Mouse (Mus musculus): ENCODE data around the gene Antxr1. TPM values are rescaled to one million over a fixed set of nuclear protein-coding genes. Genes with fewer than 3 reads are reported as not detected.
A peak's percentile ranks its signal among the peaks of the same experiment; 100 is the strongest.

Antxr1 gene
- polyA plus RNA-seq (2015; fragmentation: Nextera tagmentation; extraction: Ambion mirVana): 0.36 and 0.54 TPM in 2 replicates

DNA sequence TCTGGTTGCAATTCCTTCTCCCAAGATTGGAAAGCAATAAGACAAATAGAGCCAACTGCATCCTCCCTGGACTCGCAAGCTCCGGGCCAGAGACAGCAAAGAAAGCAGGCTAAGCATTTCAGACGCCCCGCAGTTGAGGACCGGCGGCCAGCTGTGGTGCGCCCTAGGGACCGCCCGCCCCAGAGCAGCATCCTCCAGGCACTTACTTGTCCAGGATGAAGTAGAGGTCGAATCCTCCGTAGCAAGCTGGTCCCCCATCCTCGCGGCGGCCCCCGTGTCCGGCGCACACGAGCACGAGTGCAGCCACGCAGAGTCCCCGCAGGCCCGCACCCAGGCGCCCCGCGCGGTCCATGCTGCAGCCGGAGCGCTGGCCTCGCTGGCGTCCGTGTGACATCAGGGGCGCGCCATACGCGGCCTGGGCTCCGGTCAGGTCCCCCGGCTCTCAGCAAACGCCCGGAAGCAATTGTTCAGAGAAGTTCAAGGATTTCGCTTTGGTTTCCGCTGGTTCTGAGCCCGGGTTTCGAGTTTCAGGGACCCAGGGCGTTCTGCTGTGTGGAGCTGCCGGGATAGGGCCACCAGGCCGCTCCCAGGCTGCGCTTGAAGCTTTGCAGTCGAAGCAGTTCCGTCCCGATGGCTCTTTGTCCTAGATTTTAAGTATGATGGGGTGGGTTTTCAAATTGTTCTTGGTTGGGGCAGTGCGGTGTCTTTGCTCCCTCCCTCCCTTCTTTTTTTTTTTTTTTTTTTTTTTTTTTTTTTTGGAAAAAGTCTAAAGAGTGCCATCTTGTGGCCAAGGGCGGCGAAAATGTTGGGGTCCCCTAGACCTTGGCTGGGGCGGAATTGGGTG lies at the start of gene Antxr1:
Gene Antxr1, minus strand, starts transcription at position 731 of the 844 bp plus-strand sequence.
- no peaks in the 10 kb centered on the region for H3K4me1 ChIP-seq (ENCODE audit: control insufficient read depth, low read depth, low read length)
- H3K27ac ChIP-seq (ENCODE audit: low read length): no peak within 1 kb of the TSS; the same call in 1 of the 2 replicates
- peak within 1 kb of the TSS; percentile 31; the same call in 1 of the 2 replicates for H3K9ac ChIP-seq (ENCODE audit: low read depth, low read length)
- WGBS (ENCODE audit: insufficient replicate concordance): under 1% methylated on average over 54 of the region's 54 CpGs
- H3K36me3 ChIP-seq (ENCODE audit: control insufficient read depth, insufficient read depth): no peaks in the 10 kb centered on the region
- peaks cover 27% of the 10 kb centered on the region for H3K27me3 ChIP-seq (ENCODE audit: control insufficient read depth, insufficient read depth, low read depth, low read length)
- H3K9me3 ChIP-seq (replicated peaks; ENCODE audit: control insufficient read depth, low read length): no peaks in the 10 kb centered on the region
- peak within 1 kb of the TSS; percentile 65 for H3K4me2 ChIP-seq (ENCODE audit: low read depth, low read length)
- no peak for ATAC-seq (ENCODE audit: low read depth)
- H3K4me3 ChIP-seq (ENCODE audit: low read depth, low read length): peak within 1 kb of the TSS; percentile 52

DNA sequence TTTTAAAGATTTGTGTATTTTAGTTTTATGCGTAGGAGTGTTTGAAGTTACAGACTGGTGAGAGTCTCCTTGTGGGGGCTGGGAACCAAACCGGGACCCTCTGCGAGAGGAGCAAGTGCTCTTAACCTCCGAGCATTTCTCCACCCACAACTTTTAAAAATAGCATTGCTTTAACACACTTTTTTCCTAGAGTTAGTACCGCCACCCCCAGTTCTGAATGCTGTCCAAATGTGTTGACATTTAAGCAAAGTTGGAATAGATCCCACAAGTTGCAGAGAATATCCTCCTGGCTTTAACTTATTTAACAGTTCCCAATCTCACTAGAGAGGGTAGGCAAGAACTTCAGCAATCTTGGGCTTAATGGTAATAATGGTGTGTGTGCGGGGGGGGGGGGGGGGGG lies 49.1 kb upstream of the Antxr1 start:
- Histone ChIP-seq H3K4me2 (ENCODE audit: low read depth, low read length) (peak overlapping the region; percentile 39), H3K27me3 (ENCODE audit: control insufficient read depth, insufficient read depth, low read depth, low read length) (peaks cover 5% of the 10 kb centered on the region; the same call in 1 of the 2 replicates), H3K4me1 (ENCODE audit: control insufficient read depth, low read depth, low read length) (peaks cover 9% of the 10 kb centered on the region), H3K36me3 (ENCODE audit: control insufficient read depth, insufficient read depth) (no peaks in the 10 kb centered on the region), H3K27ac (ENCODE audit: low read length) (no peak overlapping the region), H3K4me3 (ENCODE audit: low read depth, low read length) (no peak overlapping the region), H3K9me3 (replicated peaks; ENCODE audit: control insufficient read depth, low read length) (no peaks in the 10 kb centered on the region), H3K9ac (ENCODE audit: low read depth, low read length) (no peak overlapping the region)
- ATAC-seq (ENCODE audit: low read depth): no peak
- 35% methylated on average over 5 of the region's 6 CpGs for WGBS (ENCODE audit: insufficient replicate concordance)

DNA sequence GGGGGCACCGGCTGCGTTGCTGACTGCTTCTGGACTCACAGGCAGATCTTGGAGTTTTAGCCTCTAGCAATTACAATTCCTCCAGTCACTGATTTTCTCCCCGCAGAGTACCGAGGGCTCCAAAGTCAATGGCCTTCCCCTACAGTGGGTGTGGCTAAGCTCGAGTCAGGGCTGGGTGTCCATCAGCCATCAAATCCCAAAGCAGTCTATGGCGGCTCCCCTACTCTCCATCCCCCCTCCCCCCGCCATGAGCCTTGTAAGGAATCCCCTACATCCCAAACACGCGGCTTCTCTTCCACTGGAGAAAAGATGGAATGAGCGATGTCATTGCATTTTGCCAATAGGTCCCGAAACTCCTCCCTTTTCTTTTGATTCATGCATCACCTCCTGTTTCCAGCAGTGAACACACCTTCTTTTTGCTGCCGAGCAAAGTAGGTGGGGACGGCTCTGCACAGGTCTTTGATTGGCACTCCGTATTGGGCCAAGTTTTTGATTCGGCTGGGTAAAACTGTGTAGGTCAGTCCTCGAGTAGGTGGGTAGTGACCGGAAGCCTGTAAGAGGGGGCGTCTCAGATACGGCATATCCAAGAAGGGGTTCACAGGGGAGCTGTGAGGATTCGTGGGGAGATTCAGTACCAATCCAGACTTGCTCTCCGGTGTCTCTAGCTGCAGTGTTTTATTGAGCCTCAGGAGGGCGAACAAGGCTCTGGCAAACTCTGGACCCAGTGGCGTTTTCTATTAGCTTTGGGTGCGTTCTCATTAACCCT lies 48.5 kb upstream of the Antxr1 start:
- no peak for ATAC-seq (ENCODE audit: low read depth)
- Histone ChIP-seq H3K4me1 (ENCODE audit: control insufficient read depth, low read depth, low read length) (peaks cover 5% of the 10 kb centered on the region), H3K27me3 (ENCODE audit: control insufficient read depth, insufficient read depth, low read depth, low read length) (peaks cover 5% of the 10 kb centered on the region; the same call in 1 of the 2 replicates), H3K27ac (ENCODE audit: low read length) (no peak overlapping the region), H3K9ac (ENCODE audit: low read depth, low read length) (no peak overlapping the region), H3K4me2 (ENCODE audit: low read depth, low read length) (peak overlapping the region; percentile 39), H3K4me3 (ENCODE audit: low read depth, low read length) (0 out of 2 replicates have a peak overlapping the region, but pooled peaks have one; percentile 11), H3K36me3 (ENCODE audit: control insufficient read depth, insufficient read depth) (no peaks in the 10 kb centered on the region), H3K9me3 (replicated peaks; ENCODE audit: control insufficient read depth, low read length) (no peaks in the 10 kb centered on the region)
- 12% methylated on average over 24 of the region's 24 CpGs for WGBS (ENCODE audit: insufficient replicate concordance)

DNA sequence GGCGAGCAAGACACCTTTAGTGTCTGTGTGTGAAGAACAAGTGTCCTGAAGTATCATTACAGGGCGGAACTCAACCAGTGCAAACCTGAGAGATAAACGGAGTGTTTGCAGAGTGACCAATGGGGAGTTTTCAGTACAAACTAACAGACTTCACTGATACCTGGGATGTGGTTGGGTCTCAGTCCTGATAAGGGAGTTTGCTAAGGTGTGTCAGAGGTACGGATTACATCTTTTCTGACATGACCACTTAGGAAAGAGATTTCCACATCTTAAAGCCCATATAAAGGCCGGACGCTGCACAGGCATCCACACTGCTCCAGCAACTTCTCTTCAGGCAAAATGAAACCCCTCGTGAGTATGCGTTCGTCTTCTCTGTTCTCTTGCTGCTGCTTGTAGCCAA lies 37.4 kb upstream of the Antxr1 start, which contains the start of gene Gkn2:
Gene Gkn2, plus strand, starts transcription at position 301 of the 400 bp plus-strand sequence.
- WGBS (ENCODE audit: insufficient replicate concordance): 63% methylated on average over 9 of the region's 9 CpGs
- no peaks in the 10 kb centered on the region for H3K4me1 ChIP-seq (ENCODE audit: control insufficient read depth, low read depth, low read length)

DNA sequence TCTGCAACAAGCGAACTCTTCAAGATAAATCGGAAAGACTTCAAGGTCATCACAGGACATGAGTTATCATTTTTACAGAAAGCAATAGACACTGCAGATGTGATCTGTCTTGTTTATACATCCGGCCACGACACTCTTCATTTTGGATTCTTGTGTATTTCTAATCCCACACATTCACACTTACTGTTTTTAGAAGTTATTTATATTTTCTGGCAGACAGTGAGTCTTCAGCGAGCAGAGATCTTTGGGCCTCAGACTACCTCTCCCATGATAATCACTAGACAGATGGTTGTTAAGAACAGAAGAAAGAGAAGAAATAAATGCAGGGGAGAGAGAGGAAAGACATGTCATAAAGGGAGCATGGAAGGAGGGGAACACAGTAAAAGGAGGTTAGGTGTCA lies 33.6 kb upstream of the Antxr1 start:
- ATAC-seq (ENCODE audit: low read depth): no peak
- Histone ChIP-seq H3K4me1 (ENCODE audit: control insufficient read depth, low read depth, low read length) (no peaks in the 10 kb centered on the region), H3K4me2 (ENCODE audit: low read depth, low read length) (no peak overlapping the region), H3K36me3 (ENCODE audit: control insufficient read depth, insufficient read depth) (no peaks in the 10 kb centered on the region), H3K9me3 (replicated peaks; ENCODE audit: control insufficient read depth, low read length) (no peaks in the 10 kb centered on the region), H3K4me3 (ENCODE audit: low read depth, low read length) (no peak overlapping the region), H3K9ac (ENCODE audit: low read depth, low read length) (no peak overlapping the region), H3K27me3 (ENCODE audit: control insufficient read depth, insufficient read depth, low read depth, low read length) (no peaks in the 10 kb centered on the region), H3K27ac (ENCODE audit: low read length) (no peak overlapping the region)
- WGBS (ENCODE audit: insufficient replicate concordance): 56% methylated on average over 5 of the region's 5 CpGs

More for the DNA sequence above, 37.4 kb upstream of the Antxr1 start, which contains the start of gene Gkn2:
- Histone ChIP-seq H3K9me3 (replicated peaks; ENCODE audit: control insufficient read depth, low read length) (no peaks in the 10 kb centered on the region), H3K27ac (ENCODE audit: low read length) (no peak within 1 kb of the TSS), H3K36me3 (ENCODE audit: control insufficient read depth, insufficient read depth) (no peaks in the 10 kb centered on the region), H3K4me2 (ENCODE audit: low read depth, low read length) (no peak within 1 kb of the TSS), H3K4me3 (ENCODE audit: low read depth, low read length) (no peak within 1 kb of the TSS), H3K27me3 (ENCODE audit: control insufficient read depth, insufficient read depth, low read depth, low read length) (no peaks in the 10 kb centered on the region), H3K9ac (ENCODE audit: low read depth, low read length) (no peak within 1 kb of the TSS)
- ATAC-seq (ENCODE audit: low read depth): no peak

DNA sequence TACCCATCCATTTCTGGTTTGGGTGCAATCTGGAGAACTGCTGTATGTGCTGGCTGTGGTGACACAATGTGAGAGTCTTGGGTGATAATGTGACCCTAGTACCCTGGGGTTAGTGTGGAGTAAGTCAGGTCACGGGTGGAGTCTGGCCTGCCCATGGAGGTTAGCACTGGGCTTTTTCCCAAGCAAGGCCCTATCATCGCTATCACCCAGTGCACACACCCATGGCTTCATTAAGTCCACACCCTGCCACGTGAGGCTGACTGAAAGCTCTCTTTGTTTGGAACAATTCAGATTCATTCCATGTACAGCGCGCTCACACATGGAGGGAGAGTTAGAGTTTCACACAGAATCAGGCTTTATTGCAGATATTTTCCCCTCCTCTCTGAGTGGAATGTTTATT lies 18.8 kb upstream of the Antxr1 start:
- Histone ChIP-seq H3K27ac (ENCODE audit: low read length) (no peak overlapping the region), H3K4me3 (ENCODE audit: low read depth, low read length) (no peak overlapping the region), H3K27me3 (ENCODE audit: control insufficient read depth, insufficient read depth, low read depth, low read length) (no peaks in the 10 kb centered on the region), H3K4me2 (ENCODE audit: low read depth, low read length) (no peak overlapping the region), H3K9ac (ENCODE audit: low read depth, low read length) (no peak overlapping the region), H3K36me3 (ENCODE audit: control insufficient read depth, insufficient read depth) (no peaks in the 10 kb centered on the region), H3K4me1 (ENCODE audit: control insufficient read depth, low read depth, low read length) (no peaks in the 10 kb centered on the region), H3K9me3 (replicated peaks; ENCODE audit: control insufficient read depth, low read length) (no peaks in the 10 kb centered on the region)
- WGBS (ENCODE audit: insufficient replicate concordance): 44% methylated on average over 5 of the region's 5 CpGs
- no peak for ATAC-seq (ENCODE audit: low read depth)

DNA sequence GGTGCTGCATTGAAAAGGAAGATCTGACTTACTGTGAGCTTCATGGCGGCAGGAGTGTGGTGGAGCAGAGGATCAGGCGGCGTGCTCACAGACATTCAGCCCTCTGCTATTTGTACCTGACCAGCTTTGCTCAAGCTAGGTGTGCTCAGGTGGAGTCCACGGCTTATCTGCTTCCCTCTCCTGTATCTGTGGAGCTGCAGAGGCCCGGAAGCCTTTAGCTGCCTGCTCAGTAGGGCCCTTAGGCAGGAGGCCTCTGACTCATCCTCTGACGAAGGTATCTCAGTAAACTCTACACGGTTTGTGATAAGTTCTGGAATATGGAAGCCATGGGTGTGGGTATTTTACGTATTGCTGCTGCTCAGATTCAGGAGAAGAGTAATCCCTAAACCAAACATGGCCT lies 15.2 kb upstream of the Antxr1 start, which contains the start of gene Gkn1:
Gene Gkn1, minus strand, starts transcription at position 114 of the 400 bp plus-strand sequence.
- no peak within 1 kb of the TSS for H3K27ac ChIP-seq (ENCODE audit: low read length)
- no peak within 1 kb of the TSS for H3K4me2 ChIP-seq (ENCODE audit: low read depth, low read length)
- H3K9me3 ChIP-seq (replicated peaks; ENCODE audit: control insufficient read depth, low read length): no peaks in the 10 kb centered on the region
- H3K9ac ChIP-seq (ENCODE audit: low read depth, low read length): no peak within 1 kb of the TSS
- no peaks in the 10 kb centered on the region for H3K4me1 ChIP-seq (ENCODE audit: control insufficient read depth, low read depth, low read length)
- H3K4me3 ChIP-seq (ENCODE audit: low read depth, low read length): no peak within 1 kb of the TSS
- H3K27me3 ChIP-seq (ENCODE audit: control insufficient read depth, insufficient read depth, low read depth, low read length): no peaks in the 10 kb centered on the region
- ATAC-seq (ENCODE audit: low read depth): no peak
- H3K36me3 ChIP-seq (ENCODE audit: control insufficient read depth, insufficient read depth): no peaks in the 10 kb centered on the region
- WGBS (ENCODE audit: insufficient replicate concordance): 72% methylated on average over 8 of the region's 8 CpGs

DNA sequence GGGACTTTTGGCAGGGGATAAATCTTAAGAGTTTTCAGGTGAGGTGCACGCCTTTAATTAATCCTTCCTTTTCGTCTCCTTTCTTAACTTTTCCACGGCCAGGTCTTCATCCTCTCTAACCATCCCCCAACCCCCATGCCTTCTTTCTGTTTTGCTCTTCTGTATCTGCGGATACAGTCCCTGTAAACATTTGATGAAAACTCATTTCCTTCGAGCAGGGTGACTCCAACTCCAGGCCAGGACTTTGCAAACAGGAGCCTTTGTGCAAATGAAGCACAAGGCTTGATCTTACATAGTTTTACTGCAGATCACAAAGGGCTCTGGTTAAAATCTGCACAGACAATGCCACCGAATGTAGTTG lies 294 bp upstream of the Antxr1 start:
- H3K27me3 ChIP-seq (ENCODE audit: control insufficient read depth, insufficient read depth, low read depth, low read length): peaks cover 27% of the 10 kb centered on the region
- H3K4me2 ChIP-seq (ENCODE audit: low read depth, low read length): no peak overlapping the region; the same call in 1 of the 2 replicates
- H3K9me3 ChIP-seq (replicated peaks; ENCODE audit: control insufficient read depth, low read length): no peaks in the 10 kb centered on the region
- no peak for ATAC-seq (ENCODE audit: low read depth)
- H3K27ac ChIP-seq (ENCODE audit: low read length): no peak overlapping the region
- no peaks in the 10 kb centered on the region for H3K4me1 ChIP-seq (ENCODE audit: control insufficient read depth, low read depth, low read length)
- no peaks in the 10 kb centered on the region for H3K36me3 ChIP-seq (ENCODE audit: control insufficient read depth, insufficient read depth)
- H3K4me3 ChIP-seq (ENCODE audit: low read depth, low read length): no peak overlapping the region
- H3K9ac ChIP-seq (ENCODE audit: low read depth, low read length): no peak overlapping the region
- WGBS (ENCODE audit: insufficient replicate concordance): 25% methylated on average over 6 of the region's 6 CpGs
